Comparison of ENCODE assay signal across 13 mouse cellular contexts in the genomic region with DNA sequence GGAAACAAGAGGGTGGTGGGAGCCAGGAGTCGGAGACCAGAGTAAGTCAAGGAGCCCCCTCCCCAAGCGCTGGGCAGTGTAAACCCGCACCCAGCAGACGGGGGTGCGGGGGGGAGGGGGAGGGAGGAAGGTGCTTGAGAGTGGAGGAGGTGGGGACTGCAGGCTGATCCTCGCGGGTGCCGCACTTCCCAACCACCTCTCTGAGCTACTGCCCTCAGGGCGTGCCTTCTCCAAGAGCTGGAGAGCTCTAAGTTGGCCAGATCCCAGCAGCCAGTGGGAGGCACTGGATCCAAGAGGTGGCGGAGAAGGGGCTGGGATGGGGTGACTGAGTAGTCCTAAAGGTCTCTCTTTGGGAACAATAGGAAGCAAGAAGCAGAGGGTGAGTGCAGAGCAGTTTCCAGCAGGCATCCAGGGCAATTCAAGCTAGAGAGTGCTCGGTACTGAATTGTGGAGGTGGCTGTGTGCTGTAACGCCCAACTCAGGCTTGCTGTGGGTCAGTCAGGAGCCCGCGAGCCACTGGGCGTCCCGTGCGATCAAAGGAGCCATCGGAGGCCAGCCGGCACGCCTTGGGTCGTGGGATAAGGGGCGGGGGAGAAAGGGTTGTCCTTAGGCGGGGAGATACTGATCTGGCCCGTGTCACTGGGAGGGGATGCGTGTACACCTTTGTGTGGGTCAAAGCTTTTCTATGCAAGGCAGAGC. TPM values are rescaled to one million over a fixed set of nuclear protein-coding genes. Genes with fewer than 3 reads are reported as not detected.
DNase-seq lines count a peak whose midpoint lies in the region; ATAC-seq and TF ChIP-seq lines count a peak whose summit lies in the region.
"Had no signal": no experiment of that assay in that cellular context is flagged by ENCODE, and none has a peak within 500 bp of the region (broad histone marks: within the 10 kb centered on the region; RNA-seq: fewer than 3 reads in every experiment).

No protein-coding gene starts in this region.

- H3K9ac ChIP-seq in embryonic facial prominence, embryonic 14.5 days (ENCODE audit: low read depth, low read length) = peak overlapping the region; percentile 56
- no peak overlapping the region for H3K9ac ChIP-seq in intestine, postnatal 0 days (ENCODE audit: low read depth, low read length)
- H3K9ac ChIP-seq in neural tube, embryonic 13.5 days = no peak overlapping the region

- 0% methylated on average over 25 of the region's 25 CpGs for WGBS in heart, embryonic 10.5 days
- WGBS in embryonic facial prominence, embryonic 14.5 days = 2% methylated on average over 22 of the region's 25 CpGs
- WGBS in intestine, postnatal 0 days = 2% methylated on average over 25 of the region's 25 CpGs
- WGBS in neural tube, embryonic 13.5 days = under 1% methylated on average over 24 of the region's 25 CpGs

- H3K4me2 ChIP-seq in embryonic facial prominence, embryonic 14.5 days (ENCODE audit: low read depth, low read length) = peak overlapping the region; percentile 74
- H3K4me2 ChIP-seq in intestine, postnatal 0 days (replicated peaks; ENCODE audit: low read depth) = no peak overlapping the region
- H3K4me2 ChIP-seq in neural tube, embryonic 13.5 days = no peak overlapping the region

- no peaks in the 10 kb centered on the region for H3K9me3 ChIP-seq in heart, embryonic 10.5 days
- no peaks in the 10 kb centered on the region for H3K9me3 ChIP-seq in embryonic facial prominence, embryonic 14.5 days (ENCODE audit: control insufficient read depth, low read length)
- no peaks in the 10 kb centered on the region for H3K9me3 ChIP-seq in intestine, postnatal 0 days (ENCODE audit: control insufficient read depth)
- no peaks in the 10 kb centered on the region for H3K9me3 ChIP-seq in neural tube, embryonic 13.5 days

- H3K4me1 ChIP-seq in heart, embryonic 10.5 days = peaks cover 23% of the 10 kb centered on the region
- no peaks in the 10 kb centered on the region for H3K4me1 ChIP-seq in embryonic facial prominence, embryonic 14.5 days (ENCODE audit: control insufficient read depth, insufficient read depth, low read length)
- H3K4me1 ChIP-seq in intestine, postnatal 0 days (replicated peaks; ENCODE audit: control insufficient read depth, insufficient read depth, low read length) = no peaks in the 10 kb centered on the region
- 0 out of 2 replicates have a peak, but pooled peaks cover 6% of the 10 kb centered on the region for H3K4me1 ChIP-seq in neural tube, embryonic 13.5 days (replicated peaks)

- ATAC-seq in embryonic facial prominence, embryonic 14.5 days (ENCODE audit: low read depth) = peak; percentile 39; the same call in 1 of the 2 replicates
- ATAC-seq in intestine, postnatal 0 days = 0 out of 2 replicates have a peak, but pooled peaks have one; percentile 16
- ATAC-seq in neural tube, embryonic 13.5 days (ENCODE audit: low read depth) = peak; percentile 19; the same call in 1 of the 2 replicates

- peak overlapping the region; percentile 25 for H3K4me3 ChIP-seq in heart, embryonic 10.5 days
- peak overlapping the region; percentile 25 for H3K4me3 ChIP-seq in embryonic facial prominence, embryonic 14.5 days (ENCODE audit: low read depth, low read length)
- H3K4me3 ChIP-seq in intestine, postnatal 0 days (ENCODE audit: low read depth, low read length) = no peak overlapping the region
- H3K4me3 ChIP-seq in neural tube, embryonic 13.5 days = no peak overlapping the region

- H3K27me3 ChIP-seq in heart, embryonic 10.5 days (ENCODE audit: insufficient read depth, poor library complexity, severe bottlenecking) = peaks cover 100% of the 10 kb centered on the region
- peaks cover 96% of the 10 kb centered on the region for H3K27me3 ChIP-seq in embryonic facial prominence, embryonic 14.5 days (replicated peaks; ENCODE audit: control insufficient read depth, insufficient read depth, low read length)
- H3K27me3 ChIP-seq in intestine, postnatal 0 days (replicated peaks; ENCODE audit: control insufficient read depth, insufficient read depth, low read length) = peaks cover 99% of the 10 kb centered on the region
- peaks cover 100% of the 10 kb centered on the region for H3K27me3 ChIP-seq in neural tube, embryonic 13.5 days

- DNase-seq in heart, embryonic 10.5 days (ENCODE audit: low spot score) = no peak
- no peak for DNase-seq in heart, postnatal 4 days
- peak; percentile 67 for DNase-seq in embryonic facial prominence, embryonic 14.5 days (ENCODE audit: low spot score)
- no peak for DNase-seq in c-Kit-positive CD71-positive TER-119-positive erythroid progenitor cells, embryonic 14.5 days (ENCODE audit: low spot score)
- no peak for DNase-seq in layer of hippocampus, postnatal 36 days
- no peak for DNase-seq in ovary, postnatal 36 days (ENCODE audit: low spot score)
- DNase-seq: cerebellum, postnatal 36 days had no signal

- H3K36me3 ChIP-seq in heart, embryonic 10.5 days = no peaks in the 10 kb centered on the region
- H3K36me3 ChIP-seq in embryonic facial prominence, embryonic 14.5 days (ENCODE audit: control insufficient read depth, insufficient read depth, low read length) = peaks cover 4% of the 10 kb centered on the region; the same call in 1 of the 2 replicates
- no peaks in the 10 kb centered on the region for H3K36me3 ChIP-seq in intestine, postnatal 0 days (ENCODE audit: control insufficient read depth, insufficient read depth)
- H3K36me3 ChIP-seq in neural tube, embryonic 13.5 days = no peaks in the 10 kb centered on the region

- H3K27ac ChIP-seq in heart, embryonic 10.5 days = no peak overlapping the region; the same call in 1 of the 2 replicates
- H3K27ac ChIP-seq in embryonic facial prominence, embryonic 14.5 days (replicated peaks; ENCODE audit: low read depth, low read length) = peak overlapping the region; percentile 70
- H3K27ac ChIP-seq in intestine, postnatal 0 days (ENCODE audit: low read depth, low read length) = no peak overlapping the region
- no peak overlapping the region for H3K27ac ChIP-seq in neural tube, embryonic 13.5 days (replicated peaks)

- TF ChIP-seq CTCF in intestine, postnatal 0 days (IDR thresholded peaks at IDR 0.05; ENCODE audit: low read depth) = no peak

RNA-seq across cellular contexts. Expression of gene Dlx5, which starts 7.7 kb away (rescaled TPM):
- 4.0 and 8.9 TPM in 2 replicates for polyA plus RNA-seq in heart, embryonic 10.5 days (2016; fragmentation: Nextera tagmentation; extraction: Ambion mirVana)
- under 1 TPM; 0.43 to 0.50 TPM for total RNA-seq in heart, postnatal 4 days (2021)
- 38.0 and 40.2 TPM in 2 replicates for polyA plus RNA-seq in embryonic facial prominence, embryonic 14.5 days (2014; fragmentation: Nextera tagmentation; extraction: Ambion mirVana)
- 0.27 and 0.33 TPM in 2 replicates for polyA plus RNA-seq in intestine, postnatal 0 days (2015; fragmentation: Nextera tagmentation; extraction: Ambion mirVana)
- polyA plus RNA-seq in neural tube, embryonic 13.5 days (2015; fragmentation: Nextera tagmentation; extraction: Ambion mirVana) = 0.40 and 1.2 TPM in 2 replicates
- total RNA-seq in layer of hippocampus, postnatal 36 days (2021) = 1 to 10 TPM; 4.7 to 5.8 TPM
- total RNA-seq: liver, adult 2 months; neutrophil, adult 5-6 weeks had no signal
- polyA plus RNA-seq: liver, adult 2 months had no signal

RNA-seq across cellular contexts. Expression of gene Dlx6, which starts 11.1 kb away (rescaled TPM):
- 0.23 and 0.57 TPM in 2 replicates for polyA plus RNA-seq in heart, embryonic 10.5 days (2016; fragmentation: Nextera tagmentation; extraction: Ambion mirVana)
- not detected for total RNA-seq in heart, postnatal 4 days (2021)
- 2.8 and 3.7 TPM in 2 replicates for polyA plus RNA-seq in embryonic facial prominence, embryonic 14.5 days (2014; fragmentation: Nextera tagmentation; extraction: Ambion mirVana)
- polyA plus RNA-seq in intestine, postnatal 0 days (2015; fragmentation: Nextera tagmentation; extraction: Ambion mirVana) = not detected in 2 replicates
- polyA plus RNA-seq in neural tube, embryonic 13.5 days (2015; fragmentation: Nextera tagmentation; extraction: Ambion mirVana) = not detected in 2 replicates
- total RNA-seq in layer of hippocampus, postnatal 36 days (2021) = 1 to 10 TPM; 5.6 to 9.3 TPM
- total RNA-seq: adrenal gland, adult 18-20 months; liver, adult 2 months; neutrophil, adult 5-6 weeks had no signal
- polyA plus RNA-seq: heart, embryonic 16.5 days; liver, adult 2 months had no signal

Comparison
In these comparisons a context has a peak if more than half of its experiments do, and no peak if none do; other contexts are left out.
1. H3K4me3 ChIP-seq: peak in heart, embryonic 10.5 days (single experiment) and embryonic facial prominence, embryonic 14.5 days (single experiment); none in intestine, postnatal 0 days (single experiment) and neural tube, embryonic 13.5 days (single experiment).
2. Peak in every context shown above with its lines, with median percentiles within 50 percentile points of each other: ATAC-seq.